Mouse (Mus musculus): ENCODE data around the gene Gbf1. TPM values are rescaled to one million over a fixed set of nuclear protein-coding genes. Genes with fewer than 3 reads are reported as not detected.

The Gbf1 gene
- total RNA-seq, 2 experiments from 2014 or later = 60.6 to 77.4 TPM

- no peak for DNase-seq
These were observed 179.0 kb downstream of the Gbf1 start for GRCm38 (mm10) chr19:46331326-46331725.

DNA sequence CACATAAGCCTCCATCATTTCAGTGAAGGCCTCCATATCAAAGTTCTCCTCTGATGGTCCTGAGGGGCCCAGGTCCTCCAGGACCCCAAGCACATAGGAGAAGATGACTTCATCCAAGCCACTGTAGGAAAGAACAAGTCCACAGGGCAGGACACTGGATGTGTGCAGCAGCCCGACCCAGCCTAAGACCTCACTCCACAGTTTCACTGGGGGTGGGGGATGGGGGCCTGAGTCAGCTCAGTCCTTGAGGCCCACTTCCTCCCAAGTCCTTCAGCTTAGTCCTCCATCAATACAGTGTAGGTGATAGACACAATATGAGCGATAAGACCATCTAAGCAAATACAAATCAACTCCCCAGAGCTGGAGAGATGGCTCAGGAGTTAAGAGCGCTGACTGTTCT lies 179.6 kb downstream of the Gbf1 start:
- no peak for DNase-seq

DNA sequence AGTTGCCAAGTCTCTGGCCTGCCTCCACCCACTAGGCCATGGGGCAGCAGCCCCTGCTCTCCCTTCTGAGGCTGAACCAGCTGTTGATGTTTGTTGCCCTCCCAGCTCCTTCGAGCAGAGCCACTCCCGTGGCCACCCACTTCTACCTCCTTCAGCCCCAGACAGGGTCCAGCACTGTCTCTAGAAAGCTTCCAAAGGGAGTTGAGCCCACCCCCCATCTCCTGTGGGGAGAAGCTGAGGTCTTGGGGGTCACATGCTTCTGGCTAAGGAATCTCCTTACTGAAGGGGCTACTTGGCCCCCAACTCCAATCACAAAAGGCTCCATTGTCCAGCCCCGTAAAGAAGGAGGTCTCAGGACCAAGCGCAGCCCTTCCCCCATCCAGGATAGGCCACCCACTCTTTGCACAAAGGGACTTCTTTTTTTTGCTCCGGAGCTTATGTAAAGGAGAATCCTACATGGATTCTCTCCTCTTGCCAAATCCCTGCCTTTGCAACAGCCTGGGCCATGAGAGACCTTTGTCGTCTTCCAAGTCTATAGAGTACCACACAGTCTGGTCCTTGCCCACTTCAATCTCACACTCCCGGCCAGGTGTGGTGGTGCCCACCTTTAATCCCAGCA lies 180.5 kb downstream of the Gbf1 start:
- DNase-seq = no peak

DNA sequence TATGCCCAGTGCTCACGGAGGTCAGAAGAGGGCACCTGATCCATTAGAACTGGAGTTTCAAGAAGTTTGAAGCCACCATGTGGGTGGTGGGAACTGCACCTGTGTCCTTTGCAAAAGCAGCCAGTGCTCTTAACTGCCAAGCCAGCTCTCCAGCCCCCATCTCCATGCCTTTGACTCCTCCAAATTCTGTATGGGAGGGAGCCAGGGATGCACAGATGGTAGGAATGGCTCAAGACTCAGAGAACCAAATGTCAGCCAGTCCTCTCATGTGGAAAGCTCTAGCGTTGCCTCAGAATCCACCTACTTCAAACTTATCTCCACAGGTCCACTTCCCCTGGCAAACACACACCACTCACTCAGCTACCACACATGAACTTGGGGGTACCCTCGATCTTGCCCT lies 181.6 kb downstream of the Gbf1 start:
- DNase-seq = no peak

Other genes starting within 250 kb of the Gbf1 start
- 10 to 100 TPM; 12.9 to 17.9 TPM for gene Armh3, start 154.0 kb upstream of the Gbf1 start, total RNA-seq (2021)
- gene Hps6, start 149.0 kb upstream of the Gbf1 start, total RNA-seq (2021) = 10 to 100 TPM; 13.8 to 19.7 TPM
- gene Pprc1, start 107.6 kb upstream of the Gbf1 start, total RNA-seq (2021) = 10 to 100 TPM; 28.6 to 49.3 TPM
- 10 to 100 TPM; 57.5 to 64.0 TPM for gene Ldb1, start 107.3 kb upstream of the Gbf1 start, total RNA-seq (2021)
- 10 to 100 TPM; 42.0 to 56.0 TPM for gene Nolc1, start 76.6 kb upstream of the Gbf1 start, total RNA-seq (2021)
- 10 to 100 TPM in 1 of 2 experiments, 1 to 10 TPM in 1; 6.1 to 26.5 TPM for gene Elovl3, start 20.6 kb upstream of the Gbf1 start, total RNA-seq (2021)
- under 1 TPM in 1 of 2 experiments, not detected in 1; 0.26 TPM for gene Pitx3, start 4.2 kb upstream of the Gbf1 start, total RNA-seq (2021)
- 10 to 100 TPM; 39.9 to 42.6 TPM for gene Nfkb2, start 151.8 kb downstream of the Gbf1 start, total RNA-seq (2021)
- gene Psd, start 174.6 kb downstream of the Gbf1 start, total RNA-seq (2021) = 1 to 10 TPM; 6.0 to 7.5 TPM
- gene Fbxl15, start 175.7 kb downstream of the Gbf1 start, total RNA-seq (2021) = 10 to 100 TPM in 1 of 2 experiments, 1 to 10 TPM in 1; 9.2 to 10.0 TPM
- gene Cuedc2, start 186.2 kb downstream of the Gbf1 start, total RNA-seq (2021) = 10 to 100 TPM; 74.7 to 77.8 TPM
- 1 to 10 TPM; 5.2 to 7.5 TPM for gene Mfsd13a, start 188.6 kb downstream of the Gbf1 start, total RNA-seq (2021)
- 1 to 10 TPM; 1.3 TPM for gene 2310034G01Rik, start 197.8 kb downstream of the Gbf1 start, total RNA-seq (2021)
- 100 to 1,000 TPM; 107 to 111 TPM for gene Actr1a, start 243.2 kb downstream of the Gbf1 start, total RNA-seq (2021)
- 10 to 100 TPM; 24.2 to 25.4 TPM for gene Sufu, start 244.4 kb downstream of the Gbf1 start, total RNA-seq (2021)

All from adrenal gland, postnatal 36 days (tissue).